Mouse (Mus musculus) C2C12 (cell line): ENCODE measurements around the gene Cep295. TPM values are rescaled to one million over a fixed set of nuclear protein-coding genes. Genes with fewer than 3 reads are reported as not detected.

Experiments
- H3K27me3 ChIP-seq: one replicate; pipeline ENCODE4 v1.6.1; 2011; ENCODE audit not compliant: control insufficient read depth, insufficient read depth, insufficient read length
- H3K36me3 ChIP-seq: one replicate; pipeline ENCODE4 v1.6.1; 2011; ENCODE audit not compliant: control insufficient read depth, insufficient read depth
- H3K4me3 ChIP-seq: one replicate; pipeline ENCODE4 v1.5.1; 2011; ENCODE audit warnings: mild to moderate bottlenecking, control low read depth; ENCODE audit not compliant: poor library complexity, insufficient read depth, severe bottlenecking
- H3K79me2 ChIP-seq: one replicate; pipeline ENCODE4 v1.6.1; 2011; ENCODE audit not compliant: control insufficient read depth, insufficient read depth
- H3K79me3 ChIP-seq: one replicate; pipeline ENCODE4 v1.6.1; 2011; ENCODE audit warnings: low read depth, control low read depth
- H3ac ChIP-seq: one replicate; pipeline ENCODE3; 2011; ENCODE audit warnings: low read depth; ENCODE audit not compliant: control insufficient read depth, insufficient read length
- CEBPB ChIP-seq: IDR thresholded peaks from one replicate; pipeline ENCODE4 v1.6.1; 2011; ENCODE audit warnings: low read depth, mild to moderate bottlenecking, control low read depth, moderate library complexity
- CTCF ChIP-seq: IDR thresholded peaks from one replicate; pipeline ENCODE4 v1.5.1; 2011; ENCODE audit not compliant: control insufficient read depth, insufficient read depth, insufficient read length
- FOSL1 ChIP-seq: IDR thresholded peaks from one replicate; pipeline ENCODE4 v1.8.0; 2011; ENCODE audit warnings: mild to moderate bottlenecking, low read length; ENCODE audit not compliant: poor library complexity, insufficient read depth, severe bottlenecking
- MAX ChIP-seq: IDR thresholded peaks from one replicate; pipeline ENCODE4 v1.6.1; 2011; ENCODE audit warnings: mild to moderate bottlenecking, control low read depth
- MYOD1 ChIP-seq: IDR thresholded peaks from one replicate; pipeline ENCODE4 v1.6.1; 2011; ENCODE audit warnings: low read depth; ENCODE audit not compliant: control insufficient read depth, insufficient read length
- MYOG ChIP-seq: IDR thresholded peaks from one replicate; pipeline ENCODE4 v1.6.1; 2011; ENCODE audit not compliant: control insufficient read depth, insufficient read length; ENCODE audit errors: extremely low read depth
- USF1 ChIP-seq: IDR thresholded peaks from one replicate; pipeline ENCODE4 v1.6.1; 2011; ENCODE audit warnings: low read depth, mild to moderate bottlenecking, control low read depth, moderate library complexity
- polyA plus RNA-seq: library from polyadenylated mRNA; unstranded; fragments of >200 nt; fragmentation: generic; extraction: Trizol; gene quantifications from one replicate; pipeline ENCODE4 v1.2.1, GENCODE M21; 2012; ENCODE audit warnings: missing spikeins

Cep295 gene
- polyA plus RNA-seq, 1 experiment = 3.7 TPM

DNA sequence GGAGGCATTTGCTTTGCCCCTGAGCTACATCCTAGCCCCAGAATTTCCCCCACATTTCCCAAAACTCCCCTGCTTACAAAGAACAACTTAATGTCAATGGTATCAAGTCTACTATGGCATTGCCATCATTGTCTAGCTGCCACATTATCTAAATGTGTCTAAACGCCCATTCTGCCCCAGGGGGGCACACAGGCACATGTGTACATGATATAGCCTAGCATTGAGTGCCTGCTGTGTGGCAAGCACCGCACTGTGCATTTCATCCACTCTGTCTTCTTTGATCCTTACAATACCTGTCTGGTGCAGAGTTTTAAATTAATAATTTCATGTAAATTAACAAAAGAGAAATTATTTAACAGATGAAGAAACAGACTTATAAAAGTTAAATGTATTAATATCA, 8.7 kb upstream of the Cep295 start:
- Histone ChIP-seq H3K36me3 (no peaks in the 10 kb centered on the region), H3K79me2 (no peaks in the 10 kb centered on the region), H3ac (no peak overlapping the region), H3K4me3 (no peak overlapping the region), H3K79me3 (no peaks in the 10 kb centered on the region), H3K27me3 (no peaks in the 10 kb centered on the region)
- TF ChIP-seq CEBPB = no peak

DNA sequence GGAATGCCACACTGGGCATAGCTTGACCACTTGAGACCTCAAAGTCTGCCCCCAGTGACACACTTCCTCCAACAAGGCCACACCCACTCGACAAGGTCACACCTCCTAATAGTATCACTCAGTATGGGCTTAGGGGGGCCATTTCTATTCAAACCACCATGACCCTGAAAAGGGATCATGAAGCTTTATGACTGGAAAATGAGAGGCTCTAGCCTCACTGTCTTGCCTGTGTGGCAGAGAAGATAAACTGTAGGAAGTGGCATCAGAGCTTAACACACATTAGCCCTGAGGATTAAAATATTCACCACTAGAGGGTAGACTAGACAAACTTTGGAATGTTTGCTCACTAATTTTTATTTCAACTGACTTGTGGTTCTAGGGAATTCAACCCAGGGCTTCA, 8.3 kb upstream of the Cep295 start:
- no peak overlapping the region for H3ac ChIP-seq
- H3K79me2 ChIP-seq = no peaks in the 10 kb centered on the region
- no peaks in the 10 kb centered on the region for H3K79me3 ChIP-seq
- TF ChIP-seq USF1 (no peak), CTCF (no peak), MAX (no peak), FOSL1 (no peak)
- no peak overlapping the region for H3K4me3 ChIP-seq
- H3K27me3 ChIP-seq = no peaks in the 10 kb centered on the region
- no peaks in the 10 kb centered on the region for H3K36me3 ChIP-seq

DNA sequence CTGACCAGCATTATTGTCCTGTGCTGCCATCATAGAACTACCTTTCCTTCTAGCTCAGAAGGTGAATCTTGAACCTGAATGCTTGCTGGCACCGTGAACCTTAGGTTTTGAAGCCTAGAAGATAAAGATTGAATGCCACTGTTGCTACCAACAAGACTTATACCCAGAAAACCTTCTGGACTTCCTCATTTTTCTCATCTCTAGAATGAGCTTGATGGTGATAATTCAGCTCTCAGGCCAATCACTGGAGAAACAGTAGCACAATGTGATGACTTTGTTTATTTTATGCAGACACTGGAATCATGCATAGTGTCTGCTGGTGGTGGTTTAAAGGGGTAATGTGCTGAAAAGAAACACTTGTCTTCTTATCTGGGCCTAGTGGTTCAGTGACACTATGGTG, 7.3 kb upstream of the Cep295 start:
- Histone ChIP-seq H3ac (no peak overlapping the region), H3K36me3 (no peaks in the 10 kb centered on the region), H3K4me3 (no peak overlapping the region), H3K79me2 (no peaks in the 10 kb centered on the region), H3K79me3 (no peaks in the 10 kb centered on the region), H3K27me3 (no peaks in the 10 kb centered on the region)
- TF ChIP-seq USF1 (no peak), MYOG (no peak), FOSL1 (no peak), CEBPB (no peak), MYOD1 (no peak), MAX (no peak), CTCF (no peak)

DNA sequence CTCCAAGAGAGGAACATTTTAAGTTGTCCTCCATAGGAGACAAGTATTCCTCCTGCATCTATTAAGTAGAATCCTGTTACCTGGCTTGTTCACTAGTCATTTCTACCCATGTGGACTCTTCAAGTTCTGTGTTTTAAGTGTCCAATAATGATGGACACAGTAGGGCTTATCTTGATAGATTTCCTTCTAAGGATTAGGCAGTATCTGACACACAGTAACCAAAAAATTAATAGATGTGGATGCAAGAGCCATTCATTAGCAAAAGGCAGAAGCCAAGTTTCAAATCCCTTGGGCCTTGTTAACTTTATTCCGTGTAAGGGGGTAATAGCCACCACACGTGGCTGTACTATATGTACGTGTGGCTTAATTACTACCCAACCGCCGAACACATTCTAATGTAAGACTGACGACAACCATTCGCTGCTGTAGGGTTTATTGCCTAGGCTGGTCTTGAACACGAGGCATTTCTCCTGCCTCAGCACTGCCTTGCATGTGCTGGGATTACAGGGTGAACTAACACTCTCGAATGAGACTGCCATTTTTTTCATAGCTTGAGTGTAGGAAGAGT, 588 bp downstream of the Cep295 start:
- peak overlapping the region; percentile 66 for H3K4me3 ChIP-seq
- TF ChIP-seq MAX = no peak
- TF ChIP-seq FOSL1 = no peak
- TF ChIP-seq MYOD1 = no peak
- TF ChIP-seq USF1 = no peak
- TF ChIP-seq MYOG = no peak
- TF ChIP-seq CTCF = no peak
- no peak for TF ChIP-seq CEBPB
- peaks cover 14% of the 10 kb centered on the region for H3K36me3 ChIP-seq
- no peaks in the 10 kb centered on the region for H3K27me3 ChIP-seq
- H3ac ChIP-seq = peak overlapping the region; percentile 57
- peaks cover 34% of the 10 kb centered on the region for H3K79me2 ChIP-seq
- H3K79me3 ChIP-seq = peaks cover 20% of the 10 kb centered on the region

DNA sequence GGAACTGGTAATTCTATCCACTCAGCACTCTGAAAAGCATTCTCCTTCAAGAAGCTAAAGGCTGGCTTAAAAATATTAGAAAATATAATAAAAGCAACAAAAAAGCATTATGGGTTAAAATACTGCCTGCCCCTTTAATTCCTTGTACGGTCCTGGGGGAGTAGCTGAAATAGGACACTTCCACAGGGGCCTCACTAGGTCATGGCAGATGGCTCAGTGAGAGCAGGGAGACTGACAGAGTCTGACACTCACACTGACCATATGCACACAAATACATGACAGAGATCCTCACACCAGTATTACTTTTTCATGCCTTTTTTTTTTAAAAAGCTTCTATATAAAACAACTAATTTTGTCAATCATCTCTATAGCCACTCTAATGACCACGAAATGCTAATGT, 7.7 kb downstream of the Cep295 start:
- peaks cover 9% of the 10 kb centered on the region for H3K79me2 ChIP-seq
- no peak for TF ChIP-seq MAX
- TF ChIP-seq MYOG = no peak
- no peak for TF ChIP-seq MYOD1
- no peak for TF ChIP-seq CTCF
- TF ChIP-seq FOSL1 = no peak
- TF ChIP-seq USF1 = no peak
- TF ChIP-seq CEBPB = no peak
- H3K4me3 ChIP-seq = no peak overlapping the region
- H3K27me3 ChIP-seq = no peaks in the 10 kb centered on the region
- H3ac ChIP-seq = no peak overlapping the region
- peaks cover 2% of the 10 kb centered on the region for H3K79me3 ChIP-seq
- peaks cover 72% of the 10 kb centered on the region for H3K36me3 ChIP-seq

DNA sequence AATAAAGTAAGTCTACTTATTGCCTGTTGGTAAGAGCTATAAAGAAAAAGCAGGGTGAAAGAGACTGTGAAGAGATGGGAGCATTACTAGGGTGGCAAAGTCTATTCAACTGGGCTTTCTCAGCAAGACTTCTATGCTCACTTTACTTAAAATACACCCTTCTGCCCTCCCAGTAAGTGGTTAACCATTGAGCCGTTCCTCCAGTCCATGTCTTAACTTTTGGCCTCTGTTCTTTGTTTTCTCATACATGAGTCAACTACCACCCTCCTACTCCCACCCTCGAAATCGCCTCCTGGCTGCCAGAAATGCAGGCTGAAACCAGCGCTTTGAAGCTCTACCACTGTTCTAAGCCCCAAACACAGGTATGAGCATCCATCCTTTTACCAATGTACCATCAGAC, 19.8 kb downstream of the Cep295 start:
- Histone ChIP-seq H3ac (no peak overlapping the region), H3K79me2 (no peaks in the 10 kb centered on the region), H3K27me3 (no peaks in the 10 kb centered on the region), H3K36me3 (peaks cover 81% of the 10 kb centered on the region), H3K4me3 (no peak overlapping the region), H3K79me3 (no peaks in the 10 kb centered on the region)
- TF ChIP-seq FOSL1 (no peak), MYOG (no peak), CTCF (no peak)

DNA sequence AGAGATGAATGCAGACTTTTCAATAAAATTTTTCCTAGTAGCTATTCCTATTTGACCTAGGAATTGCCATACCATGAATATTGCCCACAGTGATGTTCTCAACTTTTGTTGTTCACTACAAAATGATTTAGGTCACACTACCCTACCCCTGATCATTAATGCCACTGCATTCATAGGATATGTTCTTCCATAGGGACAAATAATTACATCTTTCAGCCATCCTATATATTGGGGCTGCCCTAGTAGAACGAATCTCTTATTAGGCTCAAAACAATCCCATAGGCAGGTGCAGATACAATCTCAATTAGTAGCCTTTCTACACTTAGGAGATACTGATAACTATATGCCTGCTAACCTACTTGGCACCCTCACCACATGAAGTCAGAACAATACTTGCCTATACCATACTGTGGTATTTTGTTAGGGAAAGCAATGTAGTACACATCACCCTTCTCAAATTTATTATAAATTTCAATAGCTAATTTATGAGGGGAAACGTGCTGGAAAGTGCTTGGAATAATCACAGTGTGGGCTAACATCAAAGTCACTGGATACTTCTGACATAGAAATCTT, 39.3 kb downstream of the Cep295 start:
- no peak overlapping the region for H3ac ChIP-seq
- H3K36me3 ChIP-seq = peaks cover 64% of the 10 kb centered on the region
- TF ChIP-seq MAX (no peak), MYOG (no peak), USF1 (no peak), FOSL1 (no peak), MYOD1 (no peak), CTCF (no peak)
- H3K4me3 ChIP-seq = no peak overlapping the region
- H3K79me3 ChIP-seq = no peaks in the 10 kb centered on the region
- no peaks in the 10 kb centered on the region for H3K27me3 ChIP-seq
- H3K79me2 ChIP-seq = peaks cover 11% of the 10 kb centered on the region
